Mouse (Mus musculus) heart, adult 2 months (tissue): Measurements from ENCODE around the gene Ncaph2. TPM values are rescaled to one million over a fixed set of nuclear protein-coding genes. Genes with fewer than 3 reads are reported as not detected.
A peak's percentile ranks its signal among the peaks of the same experiment; 100 is the strongest.

Experiments
- DNase-seq, 2 experiments: peaks; one replicate each; pipeline ENCODE4 v3.0.0; 2021
- H3K27ac ChIP-seq: fragments of 200-600 bp; 2 replicates; pipeline ENCODE4 v1.8.1; 2022
- H3K27me3 ChIP-seq: fragments of 200-500 bp; 2 replicates; pipeline ENCODE4 v1.6.1; 2012; ENCODE audit warnings: mild to moderate bottlenecking, low read length, inconsistent platforms, mixed read lengths; ENCODE audit not compliant: control insufficient read depth, insufficient read depth
- H3K36me3 ChIP-seq: fragments of 200-500 bp; 2 replicates; pipeline ENCODE4 v1.6.1; 2012; ENCODE audit warnings: low read length, inconsistent platforms; ENCODE audit not compliant: control insufficient read depth, insufficient read depth
- H3K4me1 ChIP-seq: fragments of 200-500 bp; 2 replicates; pipeline ENCODE4 v1.6.1; 2011; ENCODE audit warnings: low read length; ENCODE audit not compliant: control insufficient read depth, insufficient read depth
- H3K4me3 ChIP-seq: fragments of 200-600 bp; 2 replicates; pipeline ENCODE4 v1.8.1; 2022
- H3K79me2 ChIP-seq: fragments of 200-500 bp; replicated peaks from 2 replicates; pipeline ENCODE4 v1.6.1; 2012; ENCODE audit warnings: mild to moderate bottlenecking, inconsistent platforms, low read length, moderate library complexity, mixed read lengths; ENCODE audit not compliant: control insufficient read depth, insufficient read depth
- H3K9ac ChIP-seq: fragments of 200-500 bp; 2 replicates; pipeline ENCODE4 v1.6.1; 2012; ENCODE audit warnings: low read depth, mild to moderate bottlenecking, control low read depth, inconsistent platforms, low read length, mixed read lengths
- CTCF ChIP-seq: fragments of 200-600 bp; IDR thresholded peaks from 2 replicates; pipeline ENCODE4 v1.8.1; 2022; ENCODE audit warnings: antibody characterized with exemption, mild to moderate bottlenecking, moderate library complexity
- EP300 ChIP-seq: fragments of 200-500 bp; IDR thresholded peaks from 2 replicates; pipeline ENCODE4 v1.6.1; 2011; ENCODE audit warnings: low read depth, low read length, control low read depth; ENCODE audit not compliant: insufficient read depth
- POLR2A ChIP-seq: fragments of 200-500 bp; IDR thresholded peaks from 2 replicates; pipeline ENCODE4 v1.6.1; 2011; ENCODE audit warnings: mild to moderate bottlenecking, low read depth, low read length, control low read depth; ENCODE audit not compliant: insufficient read depth
- WGBS: fragments of 180-500 bp; shearing (Covaris S2); methylation state at CpG from one replicate; pipeline ENCODE4 v1.1.7; 2018; 5-methylcytosine and 5-hydroxymethylcytosine counted together
- intact Hi-C: fragments of 180-260 bp; cut with DNase I; formaldehyde crosslinking; loops from one replicate; pipeline ENCODE4 v1.15.1; 2025
- polyA plus RNA-seq: library from polyadenylated mRNA; depleted of rRNA; stranded (reverse); fragments of >200 nt; gene quantifications from 2 replicates; pipeline ENCODE4 v1.2.3, GENCODE M21; 2012
- total RNA-seq, 2 experiments: library from RNA; stranded (reverse); gene quantifications; 2 replicates each; pipeline ENCODE4 v1.2.3; 2021

The Ncaph2 gene
- total and polyA plus RNA-seq, 3 experiments = 49.3 to 69.9 (median 55.7) TPM

GRCm38 (mm10) chr15:89350447-89350846 is 5.1 kb upstream of the Ncaph2 start:
- no peak for DNase-seq
- Histone ChIP-seq H3K27ac (peak overlapping the region; percentile 82), H3K4me1 (peaks cover 7% of the 10 kb centered on the region), H3K4me3 (peak overlapping the region; percentile 32), H3K36me3 (no peaks in the 10 kb centered on the region; the same call in 1 of the 2 replicates), H3K79me2 (peaks cover 3% of the 10 kb centered on the region), H3K27me3 (no peaks in the 10 kb centered on the region), H3K9ac (peak overlapping the region; percentile 29; the same call in 1 of the 2 replicates)
- WGBS = 57% methylated on average over 5 of the region's 5 CpGs
- TF ChIP-seq CTCF = 0 out of 2 replicates have a peak, but pooled peaks have one; percentile 3
- 0 out of 2 replicates have a peak, but pooled peaks have one; percentile 23 for TF ChIP-seq EP300
- peak; percentile 69 for TF ChIP-seq POLR2A
- intact Hi-C loops = no loop called here

DNA sequence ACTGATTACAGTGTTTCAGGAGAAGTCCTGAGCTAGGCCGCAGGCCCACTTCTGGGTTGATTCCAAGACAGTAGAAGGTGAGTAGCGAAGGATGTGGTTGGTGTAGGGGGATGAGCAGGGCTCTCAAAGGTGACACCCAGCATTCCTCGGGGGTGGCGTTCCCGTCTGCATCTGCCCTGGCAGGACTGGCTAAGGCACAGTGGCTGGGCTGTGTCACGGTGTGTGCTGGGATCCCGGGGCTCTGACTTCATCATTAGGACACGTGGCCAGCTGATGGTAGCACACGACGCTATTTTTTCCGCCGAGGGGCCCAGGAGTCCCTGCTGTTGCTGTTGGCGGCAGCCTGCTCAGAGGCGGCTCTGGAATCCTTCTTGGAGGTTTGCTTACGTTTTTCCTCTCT is 4.2 kb upstream of the Ncaph2 start:
- Histone ChIP-seq H3K9ac (no peak overlapping the region), H3K27ac (peak overlapping the region; percentile 82), H3K36me3 (no peaks in the 10 kb centered on the region; the same call in 1 of the 2 replicates), H3K4me3 (no peak overlapping the region), H3K4me1 (peaks cover 7% of the 10 kb centered on the region), H3K27me3 (no peaks in the 10 kb centered on the region), H3K79me2 (peaks cover 3% of the 10 kb centered on the region)
- no peak for DNase-seq
- TF ChIP-seq POLR2A (no peak), EP300 (no peak), CTCF (no peak)
- WGBS = 67% methylated on average over 15 of the region's 15 CpGs
- intact Hi-C loops = no loop called here

DNA sequence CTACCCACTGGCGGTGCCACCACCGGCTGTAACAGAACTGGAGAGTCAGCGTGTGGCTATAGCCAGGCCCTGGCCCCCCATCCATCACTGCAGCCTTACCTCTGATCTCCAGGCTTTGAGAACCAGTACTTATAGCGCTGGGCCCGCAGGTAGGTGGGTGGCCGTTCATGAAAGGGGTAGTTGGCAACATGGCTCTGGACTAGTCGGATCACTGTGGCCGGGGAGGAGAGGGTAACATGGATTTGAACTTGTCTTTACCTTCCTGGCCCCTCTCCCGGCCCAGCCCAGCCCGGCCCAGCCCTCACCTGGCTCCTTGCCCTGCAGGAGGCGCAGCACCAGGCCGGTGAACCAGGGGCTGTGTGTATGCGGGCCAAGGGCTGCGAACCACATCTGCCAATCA is 3.5 kb upstream of the Ncaph2 start:
- Histone ChIP-seq H3K4me1 (peaks cover 7% of the 10 kb centered on the region), H3K36me3 (no peaks in the 10 kb centered on the region; the same call in 1 of the 2 replicates), H3K9ac (no peak overlapping the region), H3K27ac (no peak overlapping the region), H3K27me3 (no peaks in the 10 kb centered on the region), H3K4me3 (no peak overlapping the region), H3K79me2 (peaks cover 3% of the 10 kb centered on the region)
- TF ChIP-seq CTCF (no peak), POLR2A (no peak), EP300 (no peak)
- WGBS = 90% methylated on average over 14 of the region's 14 CpGs
- DNase-seq = no peak
- intact Hi-C loops = no loop called here

DNA sequence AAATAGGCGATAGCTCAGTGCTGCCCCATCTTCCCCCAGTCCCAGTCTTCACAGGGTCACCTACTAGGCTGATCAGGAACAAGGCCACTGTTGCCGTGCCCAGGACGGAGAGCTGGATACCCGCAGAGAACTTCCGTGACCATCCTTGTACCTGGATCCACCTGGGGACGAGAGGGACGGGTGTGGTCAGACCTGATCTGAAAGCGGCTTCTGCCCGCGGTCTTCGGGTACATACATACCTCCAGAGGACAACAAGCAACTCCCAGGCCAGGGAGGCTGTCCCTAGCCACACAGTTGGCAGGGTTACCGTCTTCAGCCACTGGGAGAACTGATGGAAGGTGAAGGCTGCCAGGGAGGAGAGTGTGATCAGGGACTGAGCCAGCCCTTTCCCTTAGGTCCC is 2.7 kb upstream of the Ncaph2 start:
- Histone ChIP-seq H3K9ac (no peak overlapping the region), H3K4me1 (peaks cover 7% of the 10 kb centered on the region), H3K4me3 (no peak overlapping the region), H3K27ac (no peak overlapping the region), H3K27me3 (no peaks in the 10 kb centered on the region), H3K36me3 (no peaks in the 10 kb centered on the region; the same call in 1 of the 2 replicates), H3K79me2 (peaks cover 3% of the 10 kb centered on the region)
- DNase-seq = no peak
- WGBS = 97% methylated on average over 12 of the region's 12 CpGs
- intact Hi-C loops = no loop called here
- TF ChIP-seq EP300 = no peak
- no peak for TF ChIP-seq POLR2A
- no peak for TF ChIP-seq CTCF

GRCm38 (mm10) chr15:89353837-89354236 is 1.7 kb upstream of the Ncaph2 start:
- Histone ChIP-seq H3K4me1 (peaks cover 7% of the 10 kb centered on the region), H3K27ac (no peak overlapping the region), H3K9ac (no peak overlapping the region), H3K4me3 (no peak overlapping the region), H3K36me3 (no peaks in the 10 kb centered on the region; the same call in 1 of the 2 replicates), H3K79me2 (peaks cover 3% of the 10 kb centered on the region), H3K27me3 (no peaks in the 10 kb centered on the region)
- WGBS = 95% methylated on average over 16 of the region's 16 CpGs
- TF ChIP-seq CTCF = no peak
- no peak for TF ChIP-seq EP300
- no peak for TF ChIP-seq POLR2A
- DNase-seq = no peak
- intact Hi-C loops = loop anchor here (2.0 kb wide), 2 partner anchors 19 to 39 kb away; partner anchors contain the start of genes Sbf1 and Sco2

DNA sequence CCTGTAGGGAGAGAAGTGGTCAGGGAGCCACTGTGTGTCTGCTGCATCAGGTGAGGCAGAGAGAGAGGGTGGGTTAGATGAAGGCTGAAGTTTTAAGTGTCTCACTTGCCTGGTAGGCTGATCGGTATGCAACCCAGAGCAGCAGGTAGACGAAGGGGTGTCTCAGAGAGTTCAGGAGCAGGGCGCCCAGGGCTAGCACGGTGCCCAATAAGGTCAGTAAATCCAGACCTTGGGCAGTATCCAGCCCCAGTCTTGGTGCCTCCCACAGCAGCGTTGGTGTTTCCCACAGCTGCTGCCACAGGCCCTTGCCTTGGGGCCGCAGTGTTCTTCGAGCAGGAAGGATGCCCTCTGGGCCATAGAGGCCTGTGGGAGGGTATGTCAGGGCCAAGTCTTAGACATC is 1.1 kb upstream of the Ncaph2 start:
- DNase-seq = no peak
- Histone ChIP-seq H3K9ac (peak overlapping the region; percentile 95), H3K79me2 (peaks cover 3% of the 10 kb centered on the region), H3K27ac (peak overlapping the region; percentile 90; the same call in 1 of the 2 replicates), H3K4me1 (peaks cover 7% of the 10 kb centered on the region), H3K4me3 (peak overlapping the region; percentile 97), H3K36me3 (no peaks in the 10 kb centered on the region; the same call in 1 of the 2 replicates), H3K27me3 (no peaks in the 10 kb centered on the region)
- intact Hi-C loops = loop anchor here (2.0 kb wide), 2 partner anchors 18 to 40 kb away; partner anchors contain the start of genes Sbf1 and Sco2
- 41% methylated on average over 7 of the region's 7 CpGs for WGBS
- no peak for TF ChIP-seq POLR2A
- no peak for TF ChIP-seq EP300
- no peak for TF ChIP-seq CTCF
